ENCODE assay signal across 21 mouse cellular contexts in the genomic region with DNA sequence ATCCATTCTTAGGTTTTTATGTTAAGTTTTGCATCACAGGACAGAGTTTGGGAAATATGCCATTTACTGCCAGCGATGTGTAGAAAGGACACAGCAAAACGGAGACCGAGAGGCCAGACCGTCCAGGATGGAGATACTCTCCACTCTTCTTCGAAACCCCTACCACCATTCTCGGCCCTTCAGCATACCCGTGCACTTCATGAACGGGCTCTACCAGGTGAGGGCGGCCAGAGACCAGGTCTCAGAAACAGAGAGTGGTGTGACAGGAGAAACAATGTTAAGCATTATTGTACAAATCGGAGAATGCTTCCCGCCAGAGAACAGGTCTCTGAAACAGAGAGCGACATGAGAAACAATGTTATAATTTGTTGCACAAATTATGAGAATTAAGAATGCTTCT. TPM values are rescaled to one million over a fixed set of nuclear protein-coding genes. Genes with fewer than 3 reads are reported as not detected.
DNase-seq lines count a peak whose midpoint lies in the region; ATAC-seq and TF ChIP-seq lines count a peak whose summit lies in the region.
"Had no signal": no experiment of that assay in that cellular context is flagged by ENCODE, and none has a peak within 500 bp of the region (broad histone marks: within the 10 kb centered on the region; RNA-seq: fewer than 3 reads in every experiment).

No protein-coding gene starts in this region.

- H3K27me3 ChIP-seq in heart, adult 2 months (ENCODE audit: control insufficient read depth, insufficient read depth, low read length) = no peaks in the 10 kb centered on the region
- H3K27me3 ChIP-seq in lung, postnatal 0 days (replicated peaks; ENCODE audit: insufficient read depth, low read length) = no peaks in the 10 kb centered on the region
- H3K27me3 ChIP-seq: forebrain, embryonic 12.5 days; forebrain, embryonic 15.5 days; hindbrain, embryonic 12.5 days; hindbrain, embryonic 15.5 days; intestine, embryonic 15.5 days had no signal

- TF ChIP-seq CTCF in heart, adult 2 months (IDR thresholded peaks at IDR 0.05) = no peak
- TF ChIP-seq CTCF in lung, postnatal 0 days (IDR thresholded peaks at IDR 0.05) = 0 out of 2 replicates have a peak, but pooled peaks have one; percentile 7
- no peak for TF ChIP-seq CTCF in left cerebral cortex, adult 2 months (IDR thresholded peaks at IDR 0.05)

- no peak for ATAC-seq in lung, postnatal 0 days
- ATAC-seq: activated CD4-positive, CD25-positive, alpha-beta regulatory T cell, adult 4 months; forebrain, embryonic 15.5 days; intestine, embryonic 15.5 days had no signal

- intact Hi-C loops in heart, adult 2 months (cut with DNase I) = no loop called here
- intact Hi-C loops in left cerebral cortex, adult 2 months (cut with DNase I) = no loop called here

- DNase-seq in heart, adult 11 months = peak; percentile 66
- no peak for DNase-seq in heart, adult 2 months
- DNase-seq in lung, postnatal 0 days (ENCODE audit: low spot score) = no peak
- no peak for DNase-seq in lung, postnatal 10 days
- peak; percentile 47 for DNase-seq in testis, postnatal 10 days (ENCODE audit: low spot score)
- DNase-seq in left cerebral cortex, adult 2 months (ENCODE audit: extremely low spot score in 1 of 2, low spot score in 2 of 2) = no peak
- no peak for DNase-seq in cerebellum, postnatal 25 days
- DNase-seq: adrenal gland, adult 8-10 months; adrenal gland, postnatal 25 days; B cell, adult 2 months; cerebellum, adult 11-12 months; cerebellum, adult 8-10 months; cerebellum, postnatal 10 days; gastrocnemius, postnatal 25 days had no signal

- no peak for TF ChIP-seq POLR2A in heart, adult 2 months (IDR thresholded peaks at IDR 0.05; ENCODE audit: insufficient read depth, low read depth, low read length)

- H3K9me3 ChIP-seq in lung, postnatal 0 days (ENCODE audit: low read length) = no peaks in the 10 kb centered on the region
- H3K9me3 ChIP-seq: forebrain, embryonic 12.5 days; forebrain, embryonic 15.5 days; hindbrain, embryonic 12.5 days; hindbrain, embryonic 15.5 days; intestine, embryonic 15.5 days had no signal

- H3K4me1 ChIP-seq in heart, adult 2 months (ENCODE audit: control insufficient read depth, insufficient read depth, low read length) = no peaks in the 10 kb centered on the region
- H3K4me1 ChIP-seq in lung, postnatal 0 days (ENCODE audit: insufficient read depth, low read depth, low read length) = peaks cover 3% of the 10 kb centered on the region; the same call in 1 of the 2 replicates
- H3K4me1 ChIP-seq: forebrain, embryonic 15.5 days had no signal

- H3K9ac ChIP-seq in heart, adult 2 months (ENCODE audit: low read depth, low read length) = no peak overlapping the region
- no peak overlapping the region for H3K9ac ChIP-seq in lung, postnatal 0 days (replicated peaks; ENCODE audit: low read depth)
- H3K9ac ChIP-seq: forebrain, embryonic 12.5 days; forebrain, embryonic 15.5 days; hindbrain, embryonic 12.5 days; hindbrain, embryonic 15.5 days; intestine, embryonic 15.5 days had no signal

- H3K36me3 ChIP-seq in heart, adult 2 months (ENCODE audit: control insufficient read depth, insufficient read depth, low read length) = peaks cover 1% of the 10 kb centered on the region
- no peaks in the 10 kb centered on the region; the same call in 1 of the 2 replicates for H3K36me3 ChIP-seq in lung, postnatal 0 days (ENCODE audit: insufficient read depth, low read length)
- H3K36me3 ChIP-seq: forebrain, embryonic 12.5 days; forebrain, embryonic 15.5 days; hindbrain, embryonic 12.5 days; hindbrain, embryonic 15.5 days; intestine, embryonic 15.5 days had no signal

- no peak overlapping the region for H3K27ac ChIP-seq in heart, adult 2 months
- H3K27ac ChIP-seq in lung, postnatal 0 days (ENCODE audit: low read length) = no peak overlapping the region
- no peak overlapping the region for H3K27ac ChIP-seq in left cerebral cortex, adult 2 months
- H3K27ac ChIP-seq: forebrain, embryonic 12.5 days; forebrain, embryonic 15.5 days; hindbrain, embryonic 12.5 days; hindbrain, embryonic 15.5 days; intestine, embryonic 15.5 days had no signal

- no peak overlapping the region for H3K4me2 ChIP-seq in lung, postnatal 0 days (replicated peaks; ENCODE audit: low read depth, low read length)
- H3K4me2 ChIP-seq: forebrain, embryonic 12.5 days; forebrain, embryonic 15.5 days; heart, embryonic 11.5 days; hindbrain, embryonic 12.5 days; hindbrain, embryonic 15.5 days; intestine, embryonic 15.5 days had no signal

- whole genome bisulfite sequencing in heart, adult 2 months = 91% methylated on average over 12 of the region's 12 CpGs
- WGBS in lung, postnatal 0 days = 88% methylated on average over 12 of the region's 12 CpGs

- H3K79me2 ChIP-seq in heart, adult 2 months (replicated peaks; ENCODE audit: control insufficient read depth, insufficient read depth, low read length) = no peaks in the 10 kb centered on the region

- no peak for TF ChIP-seq EP300 in heart, adult 2 months (IDR thresholded peaks at IDR 0.05; ENCODE audit: insufficient read depth, low read depth, low read length)
- no peak for TF ChIP-seq EP300 in lung, postnatal 0 days (IDR thresholded peaks at IDR 0.05)

- H3K4me3 ChIP-seq in heart, adult 2 months = no peak overlapping the region
- no peak overlapping the region for H3K4me3 ChIP-seq in lung, postnatal 0 days (ENCODE audit: low read depth, low read length)
- no peak overlapping the region for H3K4me3 ChIP-seq in left cerebral cortex, adult 2 months
- H3K4me3 ChIP-seq: forebrain, embryonic 12.5 days; forebrain, embryonic 15.5 days; hindbrain, embryonic 12.5 days; hindbrain, embryonic 15.5 days; intestine, embryonic 15.5 days had no signal

RNA-seq across cellular contexts. Expression of gene Dync2li1, which starts 28.4 kb away (rescaled TPM):
- 1 to 10 TPM; 2.7 to 3.5 TPM for total RNA-seq in heart, adult 2 months (2021)
- polyA plus RNA-seq in heart, adult 2 months (2012; rRNA removed) = 2.9 and 3.2 TPM in 2 replicates
- 29.0 and 33.8 TPM in 2 replicates for polyA plus RNA-seq in lung, postnatal 0 days (2015; fragmentation: Nextera tagmentation; extraction: Ambion mirVana)
- total RNA-seq in left cerebral cortex, adult 2 months (2021) = 10 to 100 TPM; 19.4 to 23.5 TPM

Comparison
In these comparisons a context has a peak if more than half of its experiments do, and no peak if none do; other contexts are left out.
1. DNase-seq: peak in heart, adult 11 months (single experiment) and testis, postnatal 10 days (single experiment); none in heart, adult 2 months (0 of 2), lung, postnatal 0 days (single experiment), lung, postnatal 10 days (single experiment), left cerebral cortex, adult 2 months (0 of 2) and cerebellum, postnatal 25 days (0 of 2).
2. RNA of gene Dync2li1, which starts 28.4 kb away (total RNA-seq): 19.4 to 23.5 TPM in left cerebral cortex, adult 2 months; 2.7 to 3.5 TPM in heart, adult 2 months; every median in the first group is over 4 times any median in the second.